Mouse (Mus musculus): ENCODE data around the gene Ifnar2. TPM values are rescaled to one million over a fixed set of nuclear protein-coding genes. Genes with fewer than 3 reads are reported as not detected.

The Ifnar2 gene
- polyA plus RNA-seq, 1 experiment from 2014 or later = 41.7 TPM

GRCm38 (mm10) chr16:91355160-91355559 is 17.4 kb upstream of the Ifnar2 start:
- Histone ChIP-seq H3K36me3 (ENCODE audit: control insufficient read depth, insufficient read depth, low read length) (no peaks in the 10 kb centered on the region), H3K4me2 (ENCODE audit: low read length) (no peak overlapping the region), H3K27ac (ENCODE audit: low read depth, low read length) (no peak overlapping the region), H3K9ac (ENCODE audit: low read depth, low read length) (no peak overlapping the region), H3K9me3 (ENCODE audit: control insufficient read depth, low read length) (no peaks in the 10 kb centered on the region), H3K4me3 (ENCODE audit: low read length) (no peak overlapping the region), H3K27me3 (replicated peaks; ENCODE audit: control insufficient read depth, insufficient read depth, low read length) (peaks cover 29% of the 10 kb centered on the region), H3K4me1 (ENCODE audit: control insufficient read depth, insufficient read depth, low read depth, low read length) (no peaks in the 10 kb centered on the region)
- ATAC-seq = no peak
- WGBS = 73% methylated on average over 12 of the region's 12 CpGs

- Histone ChIP-seq H3K9ac (ENCODE audit: low read depth, low read length) (no peak overlapping the region), H3K27me3 (replicated peaks; ENCODE audit: control insufficient read depth, insufficient read depth, low read length) (peaks cover 20% of the 10 kb centered on the region), H3K27ac (ENCODE audit: low read depth, low read length) (no peak overlapping the region), H3K9me3 (ENCODE audit: control insufficient read depth, low read length) (no peaks in the 10 kb centered on the region), H3K4me1 (ENCODE audit: control insufficient read depth, insufficient read depth, low read depth, low read length) (no peaks in the 10 kb centered on the region), H3K4me3 (ENCODE audit: low read length) (no peak overlapping the region), H3K4me2 (ENCODE audit: low read length) (no peak overlapping the region), H3K36me3 (ENCODE audit: control insufficient read depth, insufficient read depth, low read length) (no peaks in the 10 kb centered on the region)
- ATAC-seq = no peak
- WGBS = 71% methylated on average over 10 of the region's 10 CpGs
These were observed 15.6 kb upstream of the Ifnar2 start for GRCm38 (mm10) chr16:91356760-91357525.

GRCm38 (mm10) chr16:91357526-91357900 is 15.1 kb upstream of the Ifnar2 start:
- Histone ChIP-seq H3K9ac (ENCODE audit: low read depth, low read length) (no peak overlapping the region), H3K36me3 (ENCODE audit: control insufficient read depth, insufficient read depth, low read length) (no peaks in the 10 kb centered on the region), H3K4me2 (ENCODE audit: low read length) (no peak overlapping the region), H3K4me3 (ENCODE audit: low read length) (no peak overlapping the region), H3K27me3 (replicated peaks; ENCODE audit: control insufficient read depth, insufficient read depth, low read length) (peaks cover 19% of the 10 kb centered on the region), H3K4me1 (ENCODE audit: control insufficient read depth, insufficient read depth, low read depth, low read length) (peaks cover 2% of the 10 kb centered on the region; the same call in 1 of the 2 replicates), H3K9me3 (ENCODE audit: control insufficient read depth, low read length) (no peaks in the 10 kb centered on the region), H3K27ac (ENCODE audit: low read depth, low read length) (no peak overlapping the region)
- 63% methylated on average over 10 of the region's 10 CpGs for WGBS
- ATAC-seq = no peak

GRCm38 (mm10) chr16:91358555-91358954 is 14.0 kb upstream of the Ifnar2 start:
- Histone ChIP-seq H3K4me1 (ENCODE audit: control insufficient read depth, insufficient read depth, low read depth, low read length) (peaks cover 5% of the 10 kb centered on the region; the same call in 1 of the 2 replicates), H3K4me3 (ENCODE audit: low read length) (no peak overlapping the region), H3K27ac (ENCODE audit: low read depth, low read length) (no peak overlapping the region), H3K36me3 (ENCODE audit: control insufficient read depth, insufficient read depth, low read length) (no peaks in the 10 kb centered on the region), H3K9me3 (ENCODE audit: control insufficient read depth, low read length) (no peaks in the 10 kb centered on the region), H3K9ac (ENCODE audit: low read depth, low read length) (no peak overlapping the region), H3K27me3 (replicated peaks; ENCODE audit: control insufficient read depth, insufficient read depth, low read length) (peaks cover 9% of the 10 kb centered on the region), H3K4me2 (ENCODE audit: low read length) (no peak overlapping the region)
- peak; percentile 50; the same call in 1 of the 2 replicates for ATAC-seq
- WGBS = 34% methylated on average over 8 of the region's 8 CpGs

- 95% methylated on average over 13 of the region's 13 CpGs for WGBS
- no peak overlapping the region for H3K4me3 ChIP-seq (ENCODE audit: low read length)
- no peak overlapping the region for H3K27ac ChIP-seq (ENCODE audit: low read depth, low read length)
- H3K36me3 ChIP-seq (ENCODE audit: control insufficient read depth, insufficient read depth, low read length) = no peaks in the 10 kb centered on the region
- peaks cover 5% of the 10 kb centered on the region; the same call in 1 of the 2 replicates for H3K4me1 ChIP-seq (ENCODE audit: control insufficient read depth, insufficient read depth, low read depth, low read length)
- no peak for ATAC-seq
- H3K4me2 ChIP-seq (ENCODE audit: low read length) = no peak overlapping the region
- no peaks in the 10 kb centered on the region for H3K9me3 ChIP-seq (ENCODE audit: control insufficient read depth, low read length)
- H3K9ac ChIP-seq (ENCODE audit: low read depth, low read length) = no peak overlapping the region
- peaks cover 6% of the 10 kb centered on the region; the same call in 1 of the 2 replicates for H3K27me3 ChIP-seq (replicated peaks; ENCODE audit: control insufficient read depth, insufficient read depth, low read length)
These were observed 13.1 kb upstream of the Ifnar2 start for GRCm38 (mm10) chr16:91359531-91359930.

- Histone ChIP-seq H3K4me1 (ENCODE audit: control insufficient read depth, insufficient read depth, low read depth, low read length) (peaks cover 5% of the 10 kb centered on the region; the same call in 1 of the 2 replicates), H3K27ac (ENCODE audit: low read depth, low read length) (no peak overlapping the region), H3K27me3 (replicated peaks; ENCODE audit: control insufficient read depth, insufficient read depth, low read length) (peaks cover 2% of the 10 kb centered on the region; the same call in 1 of the 2 replicates), H3K9me3 (ENCODE audit: control insufficient read depth, low read length) (no peaks in the 10 kb centered on the region), H3K4me3 (ENCODE audit: low read length) (no peak overlapping the region), H3K4me2 (ENCODE audit: low read length) (no peak overlapping the region), H3K36me3 (ENCODE audit: control insufficient read depth, insufficient read depth, low read length) (no peaks in the 10 kb centered on the region), H3K9ac (ENCODE audit: low read depth, low read length) (no peak overlapping the region)
- WGBS = 54% methylated on average over 3 of the region's 3 CpGs
- ATAC-seq = no peak
These were observed 12.4 kb upstream of the Ifnar2 start for GRCm38 (mm10) chr16:91360162-91360561.

- H3K4me1 ChIP-seq (ENCODE audit: control insufficient read depth, insufficient read depth, low read depth, low read length) = peaks cover 5% of the 10 kb centered on the region; the same call in 1 of the 2 replicates
- H3K4me2 ChIP-seq (ENCODE audit: low read length) = no peak overlapping the region
- H3K27ac ChIP-seq (ENCODE audit: low read depth, low read length) = no peak overlapping the region
- WGBS = 78% methylated on average over 2 of the region's 2 CpGs
- H3K4me3 ChIP-seq (ENCODE audit: low read length) = no peak overlapping the region
- no peak overlapping the region for H3K9ac ChIP-seq (ENCODE audit: low read depth, low read length)
- peaks cover 2% of the 10 kb centered on the region; the same call in 1 of the 2 replicates for H3K27me3 ChIP-seq (replicated peaks; ENCODE audit: control insufficient read depth, insufficient read depth, low read length)
- H3K9me3 ChIP-seq (ENCODE audit: control insufficient read depth, low read length) = no peaks in the 10 kb centered on the region
- H3K36me3 ChIP-seq (ENCODE audit: control insufficient read depth, insufficient read depth, low read length) = no peaks in the 10 kb centered on the region
- ATAC-seq = no peak
These were observed 10.6 kb upstream of the Ifnar2 start for GRCm38 (mm10) chr16:91362006-91362405.

- H3K4me1 ChIP-seq (ENCODE audit: control insufficient read depth, insufficient read depth, low read depth, low read length) = peaks cover 5% of the 10 kb centered on the region; the same call in 1 of the 2 replicates
These were observed 9.8 kb upstream of the Ifnar2 start for GRCm38 (mm10) chr16:91362616-91363272.

GRCm38 (mm10) chr16:91363483-91363882 is 9.1 kb upstream of the Ifnar2 start:
- no peak overlapping the region for H3K9ac ChIP-seq (ENCODE audit: low read depth, low read length)
- WGBS = 40% methylated on average over 3 of the region's 3 CpGs
- H3K4me3 ChIP-seq (ENCODE audit: low read length) = no peak overlapping the region
- H3K27ac ChIP-seq (ENCODE audit: low read depth, low read length) = no peak overlapping the region
- no peaks in the 10 kb centered on the region for H3K27me3 ChIP-seq (replicated peaks; ENCODE audit: control insufficient read depth, insufficient read depth, low read length)
- H3K4me1 ChIP-seq (ENCODE audit: control insufficient read depth, insufficient read depth, low read depth, low read length) = peaks cover 5% of the 10 kb centered on the region; the same call in 1 of the 2 replicates
- H3K9me3 ChIP-seq (ENCODE audit: control insufficient read depth, low read length) = no peaks in the 10 kb centered on the region
- no peak overlapping the region for H3K4me2 ChIP-seq (ENCODE audit: low read length)
- H3K36me3 ChIP-seq (ENCODE audit: control insufficient read depth, insufficient read depth, low read length) = no peaks in the 10 kb centered on the region
- ATAC-seq = no peak

More at GRCm38 (mm10) chr16:91362616-91363272, 9.8 kb upstream of the Ifnar2 start:
- ATAC-seq = no peak
- H3K9ac ChIP-seq (ENCODE audit: low read depth, low read length) = no peak overlapping the region
- H3K27ac ChIP-seq (ENCODE audit: low read depth, low read length) = peak overlapping the region; percentile 24; the same call in 1 of the 2 replicates
- H3K4me2 ChIP-seq (ENCODE audit: low read length) = no peak overlapping the region
- H3K36me3 ChIP-seq (ENCODE audit: control insufficient read depth, insufficient read depth, low read length) = no peaks in the 10 kb centered on the region
- no peak overlapping the region for H3K4me3 ChIP-seq (ENCODE audit: low read length)
- WGBS = 60% methylated on average over 12 of the region's 12 CpGs
- H3K9me3 ChIP-seq (ENCODE audit: control insufficient read depth, low read length) = no peaks in the 10 kb centered on the region
- no peaks in the 10 kb centered on the region for H3K27me3 ChIP-seq (replicated peaks; ENCODE audit: control insufficient read depth, insufficient read depth, low read length)
